Mouse (Mus musculus): ENCODE data around the gene Scarb2. TPM values are rescaled to one million over a fixed set of nuclear protein-coding genes. Genes with fewer than 3 reads are reported as not detected.

The Scarb2 gene
- total RNA-seq, 2 experiments from 2014 or later = 7.9 to 15.9 TPM

DNA sequence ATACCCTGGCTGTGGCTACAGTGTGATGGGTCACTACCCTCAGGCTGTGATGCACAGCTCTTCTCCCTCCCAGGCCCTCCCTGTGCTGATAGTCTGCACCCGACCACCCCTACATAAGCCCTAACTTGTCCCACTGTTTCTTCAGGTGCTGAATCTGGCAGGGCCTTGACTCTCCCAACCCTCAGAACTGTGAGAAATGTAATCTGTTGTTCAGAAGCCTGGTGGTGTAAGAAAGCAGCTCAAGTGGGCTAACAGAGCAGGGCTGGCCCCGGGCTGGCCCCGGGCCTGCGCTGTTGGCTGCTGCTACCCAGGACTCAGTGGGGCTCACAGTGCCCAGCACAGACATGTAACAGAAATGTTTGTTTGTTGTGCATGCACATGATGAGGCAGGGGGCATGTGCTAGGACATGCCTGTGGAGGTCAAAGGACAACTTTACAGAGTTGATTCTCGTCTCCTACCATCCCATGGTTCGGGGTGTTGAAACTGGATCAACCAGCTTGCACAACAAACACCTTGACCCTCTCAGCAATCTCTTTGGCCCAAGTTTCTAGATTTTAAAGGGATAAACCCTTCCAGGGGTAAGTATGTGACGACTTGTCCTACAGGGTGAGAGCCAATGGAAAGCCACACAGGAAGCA is 10.7 kb downstream of the Scarb2 start:
- no peak for ATAC-seq (replicated peaks; ENCODE audit: low FRiP score, poor library complexity, severe bottlenecking)

DNA sequence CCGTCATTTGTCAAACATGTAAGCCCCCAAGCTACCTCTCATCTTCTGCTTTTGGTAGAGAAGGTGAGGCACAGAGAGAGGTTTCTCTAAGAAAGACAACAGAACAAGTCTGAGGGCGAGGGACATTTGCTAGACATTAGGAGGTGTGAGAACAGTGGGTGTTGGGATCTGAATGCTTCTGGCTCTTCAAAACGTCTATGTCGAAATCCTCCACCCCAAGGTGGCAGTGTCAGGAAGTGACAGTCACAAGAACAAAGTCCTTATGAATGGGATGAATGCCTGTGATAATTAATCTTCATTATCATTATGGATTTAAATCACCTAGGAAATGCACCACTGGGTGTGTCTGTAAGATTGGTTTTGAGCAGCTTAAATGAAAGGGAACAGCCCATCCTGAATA is 11.3 kb downstream of the Scarb2 start:
- ATAC-seq (replicated peaks; ENCODE audit: low FRiP score, poor library complexity, severe bottlenecking) = no peak

DNA sequence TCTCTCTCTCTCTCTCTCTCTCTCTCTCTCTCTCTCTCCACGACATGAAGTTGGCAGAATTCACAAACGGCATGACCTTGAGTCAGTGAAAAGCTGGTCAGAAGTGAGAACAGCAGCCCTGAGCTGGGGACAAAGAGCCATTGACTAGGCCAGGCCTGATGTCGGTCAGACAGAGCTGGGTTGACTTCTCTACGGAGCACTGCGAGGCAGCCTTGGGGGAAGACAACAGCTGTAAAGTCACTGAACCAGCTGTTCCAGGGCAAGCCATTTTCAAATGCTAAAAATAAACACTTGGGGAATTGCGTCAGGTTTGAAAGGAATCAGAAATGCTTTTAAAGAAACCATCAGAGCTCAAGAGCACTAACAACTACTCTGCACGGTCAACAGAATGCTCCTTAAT is 13.2 kb downstream of the Scarb2 start:
- no peak for ATAC-seq (replicated peaks; ENCODE audit: low FRiP score, poor library complexity, severe bottlenecking)

DNA sequence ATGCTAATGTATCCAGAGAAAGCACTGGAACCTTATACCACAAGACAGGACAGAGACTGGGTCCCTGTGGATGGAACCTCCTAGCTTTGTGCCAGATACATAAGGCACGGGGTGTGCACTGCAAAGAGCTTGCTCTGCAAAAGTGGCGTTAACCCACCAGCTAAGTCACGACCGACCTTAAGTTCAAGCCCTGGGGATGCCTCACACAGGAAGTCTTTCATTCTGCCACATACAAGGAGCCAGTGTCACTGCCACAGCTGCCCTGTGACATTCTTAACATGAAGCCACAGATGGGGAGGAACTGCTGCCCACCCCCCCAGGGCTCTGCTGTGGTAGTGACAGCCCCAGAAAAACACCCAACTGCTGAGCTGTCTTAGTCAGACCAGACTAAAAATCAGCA is 15.9 kb downstream of the Scarb2 start:
- no peak for ATAC-seq (replicated peaks; ENCODE audit: low FRiP score, poor library complexity, severe bottlenecking)

DNA sequence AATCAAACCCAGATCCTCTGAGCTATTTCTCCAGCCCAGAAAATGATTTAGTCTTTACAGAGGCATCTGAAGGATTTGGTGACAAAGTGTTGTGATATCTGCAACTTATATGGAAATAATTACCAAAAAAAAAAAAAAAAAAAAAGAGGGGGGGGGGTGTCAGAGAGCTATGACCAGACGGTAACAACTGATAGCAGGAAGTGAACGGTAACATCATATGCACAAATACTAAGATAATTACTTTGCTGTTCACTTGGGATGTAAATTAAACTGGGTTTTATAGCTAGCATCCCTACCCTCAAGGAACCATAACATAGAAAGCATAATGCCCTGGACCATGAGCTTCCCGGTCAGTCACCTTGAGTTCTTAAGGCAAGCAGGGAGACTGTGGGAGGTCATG is 16.3 kb downstream of the Scarb2 start:
- no peak for ATAC-seq (replicated peaks; ENCODE audit: low FRiP score, poor library complexity, severe bottlenecking)

DNA sequence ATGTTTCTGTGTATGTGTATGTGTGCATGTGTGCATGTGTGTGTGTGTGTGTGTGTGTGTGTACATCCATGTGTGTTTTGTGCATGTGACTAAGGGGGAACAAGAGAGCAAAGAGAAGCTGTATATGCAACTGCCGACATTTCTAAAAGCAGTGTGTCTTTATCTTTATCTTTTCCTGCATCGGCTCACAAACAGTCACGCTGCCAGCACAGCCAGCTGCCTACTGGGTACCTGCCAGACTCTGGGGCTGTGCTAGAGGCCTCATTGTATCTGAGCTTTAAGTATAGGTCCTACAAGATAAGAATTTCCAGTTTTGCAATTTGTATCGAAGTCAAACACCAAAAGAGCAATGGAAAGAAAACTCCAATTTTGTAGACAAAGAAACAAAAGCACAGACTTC is 17.1 kb downstream of the Scarb2 start:
- no peak for ATAC-seq (replicated peaks; ENCODE audit: low FRiP score, poor library complexity, severe bottlenecking)

DNA sequence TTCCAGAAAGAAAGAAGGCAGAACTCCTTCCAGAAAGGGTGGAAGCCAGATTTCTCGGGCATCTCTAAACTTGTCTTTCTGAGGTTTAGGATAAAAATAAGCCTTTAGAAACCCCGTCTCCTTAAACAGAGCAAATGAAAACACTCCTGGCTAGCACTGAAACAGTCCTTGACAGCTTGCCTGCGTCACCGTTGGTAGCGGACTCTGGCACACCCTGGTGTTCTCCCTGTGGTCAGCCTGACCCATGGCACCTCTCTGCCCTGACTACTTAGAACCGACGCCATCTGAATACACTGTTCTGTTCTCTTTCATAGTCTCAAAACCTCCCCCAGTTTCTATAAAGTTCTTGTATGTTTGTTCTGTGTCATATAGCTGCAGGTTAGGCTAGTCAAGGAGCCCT is 17.7 kb downstream of the Scarb2 start:
- ATAC-seq (replicated peaks; ENCODE audit: low FRiP score, poor library complexity, severe bottlenecking) = no peak

DNA sequence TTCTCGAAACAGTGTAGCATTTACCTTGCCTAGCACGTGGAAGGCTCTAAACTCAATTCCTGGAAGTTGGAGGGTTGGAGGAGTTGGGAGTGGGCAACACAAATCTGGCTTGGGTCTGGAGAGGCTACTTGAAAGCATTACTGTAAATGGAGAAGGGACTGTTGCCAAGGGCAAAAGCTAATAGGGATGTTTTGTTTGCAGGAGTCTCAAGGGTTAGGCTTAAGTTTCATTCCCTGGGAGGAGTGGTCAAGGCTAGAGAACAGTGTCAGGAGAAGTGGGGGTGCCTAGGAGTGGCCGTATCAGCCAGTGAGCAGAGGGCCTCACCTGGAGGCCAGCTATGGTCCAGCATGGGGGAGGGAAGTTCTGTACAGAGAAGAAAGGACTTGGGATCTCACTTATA is 18.2 kb downstream of the Scarb2 start:
- no peak for ATAC-seq (replicated peaks; ENCODE audit: low FRiP score, poor library complexity, severe bottlenecking)

DNA sequence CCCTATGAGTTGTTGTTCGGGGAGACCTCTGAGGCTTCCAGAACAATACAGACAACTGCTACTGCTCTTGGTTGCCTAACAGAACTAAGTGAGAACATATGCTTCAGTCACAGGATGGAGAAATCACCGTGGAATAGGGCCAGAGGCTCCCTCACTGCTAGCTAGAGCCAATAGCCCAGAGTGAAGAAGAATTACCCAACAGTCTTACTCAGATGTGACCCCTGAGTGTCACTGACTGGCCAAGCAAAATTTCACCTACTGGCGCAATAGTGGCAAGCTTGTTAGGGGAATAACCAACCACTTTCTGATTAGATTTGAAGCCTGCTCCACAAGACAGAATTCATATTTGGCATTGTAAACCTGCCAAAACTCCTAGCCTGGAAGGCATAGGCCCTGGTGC is 19.9 kb downstream of the Scarb2 start:
- ATAC-seq (replicated peaks; ENCODE audit: low FRiP score, poor library complexity, severe bottlenecking) = no peak

DNA sequence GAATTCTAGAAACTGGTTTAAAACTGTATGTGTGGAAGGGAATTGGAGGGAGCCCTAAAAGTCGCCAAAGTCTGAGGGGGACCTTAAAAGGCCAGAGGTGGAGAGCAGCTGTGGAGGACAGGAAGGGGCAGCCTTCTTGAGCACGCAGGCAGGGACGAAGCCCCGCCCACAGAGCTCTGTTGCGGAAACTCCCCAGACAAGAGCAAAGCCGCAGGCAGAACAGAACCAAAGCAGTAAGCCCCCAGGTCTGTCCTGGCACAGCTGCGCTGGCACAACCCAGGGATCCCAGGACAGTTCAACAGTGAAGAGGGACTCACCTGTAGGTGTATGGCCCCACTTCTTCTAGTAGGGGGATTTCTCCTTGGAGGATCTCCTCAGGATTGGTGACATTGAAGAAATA is 21.8 kb downstream of the Scarb2 start:
- no peak; the same call in 1 of the 2 replicates for ATAC-seq (replicated peaks; ENCODE audit: low FRiP score, poor library complexity, severe bottlenecking)

DNA sequence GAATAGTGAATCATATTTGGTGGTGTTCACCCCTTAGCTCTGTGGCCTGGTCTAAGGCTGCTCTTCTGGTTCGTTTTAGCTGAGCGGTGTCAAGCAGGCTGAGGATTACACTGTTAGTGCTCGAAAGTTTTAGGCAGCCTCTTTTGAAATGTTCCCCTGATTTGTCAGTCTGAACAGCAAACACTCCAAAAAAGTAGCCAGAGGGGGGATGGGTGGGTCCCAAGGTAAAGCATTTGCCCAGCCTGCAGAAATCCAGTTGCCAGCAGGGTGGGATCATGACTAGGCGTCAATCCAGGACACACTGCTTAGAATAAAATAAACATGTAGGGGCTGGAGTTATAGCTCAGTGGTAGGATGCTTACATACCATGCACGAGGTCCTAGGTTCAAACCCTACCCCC is 33.8 kb downstream of the Scarb2 start:
- ATAC-seq (replicated peaks; ENCODE audit: low FRiP score, poor library complexity, severe bottlenecking) = no peak

DNA sequence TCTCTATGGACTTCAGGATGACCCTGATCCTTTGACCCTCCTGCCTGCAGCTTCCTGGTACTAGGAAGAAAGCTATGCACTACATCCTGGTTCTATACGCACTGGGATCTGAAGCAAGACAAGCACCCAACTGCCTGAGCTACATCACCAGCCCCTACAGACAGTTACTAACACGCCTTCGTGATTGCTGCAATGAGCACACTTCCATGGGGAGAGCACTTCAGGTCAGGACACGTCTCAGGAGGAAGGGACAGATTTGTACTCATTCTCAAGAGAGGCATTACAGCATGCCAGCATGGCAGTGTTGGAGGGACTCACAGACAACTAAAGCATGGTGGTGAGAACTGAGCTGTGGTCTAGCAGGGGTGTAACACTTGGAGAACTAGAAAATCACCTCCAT is 35.1 kb downstream of the Scarb2 start:
- no peak for ATAC-seq (replicated peaks; ENCODE audit: low FRiP score, poor library complexity, severe bottlenecking)

DNA sequence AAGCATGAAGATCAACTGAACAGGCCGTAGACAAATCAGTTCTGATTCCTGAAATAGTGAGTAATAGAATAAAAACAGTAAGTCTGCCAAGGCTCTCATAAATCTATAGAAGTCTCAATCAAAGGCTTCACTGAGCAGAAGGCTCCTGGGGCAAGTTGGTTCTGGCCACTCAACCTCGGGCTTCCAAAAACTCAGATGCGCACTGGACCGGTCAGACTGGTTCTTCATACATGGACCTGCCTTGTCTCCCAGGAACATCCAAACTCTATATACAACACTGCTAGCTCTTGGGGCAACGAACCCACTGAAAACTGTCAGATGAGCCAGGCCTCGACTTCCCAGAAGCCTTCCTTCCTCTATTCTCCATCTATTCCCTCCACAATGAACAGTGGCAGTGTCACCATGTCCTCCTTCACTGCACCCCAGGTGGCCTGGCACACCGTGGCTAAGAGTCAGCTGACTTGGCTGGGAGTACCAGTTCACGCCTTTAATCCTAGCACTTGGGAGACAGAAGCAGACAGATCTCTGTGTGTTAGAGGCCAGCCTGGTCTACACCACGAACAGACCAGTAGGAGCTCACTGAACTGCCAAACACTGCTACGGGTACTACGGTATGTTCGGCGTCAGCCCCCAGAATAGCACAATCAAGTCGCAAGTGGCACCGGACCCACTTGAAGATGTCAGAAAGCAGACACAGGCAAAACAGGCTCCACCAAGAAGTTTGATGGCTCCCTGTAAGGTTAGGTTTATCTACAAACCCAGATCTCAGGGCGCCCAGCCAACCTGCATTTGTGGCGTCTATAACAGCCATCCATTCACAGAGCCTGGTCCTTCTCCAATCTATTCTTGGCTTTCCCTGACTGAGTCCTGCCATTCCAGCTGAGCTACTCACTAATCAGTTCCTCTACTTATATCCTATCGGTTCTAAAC is 37.2 kb downstream of the Scarb2 start:
- ATAC-seq (replicated peaks; ENCODE audit: low FRiP score, poor library complexity, severe bottlenecking) = 0 out of 2 replicates have a peak, but pooled peaks have one; percentile 22

DNA sequence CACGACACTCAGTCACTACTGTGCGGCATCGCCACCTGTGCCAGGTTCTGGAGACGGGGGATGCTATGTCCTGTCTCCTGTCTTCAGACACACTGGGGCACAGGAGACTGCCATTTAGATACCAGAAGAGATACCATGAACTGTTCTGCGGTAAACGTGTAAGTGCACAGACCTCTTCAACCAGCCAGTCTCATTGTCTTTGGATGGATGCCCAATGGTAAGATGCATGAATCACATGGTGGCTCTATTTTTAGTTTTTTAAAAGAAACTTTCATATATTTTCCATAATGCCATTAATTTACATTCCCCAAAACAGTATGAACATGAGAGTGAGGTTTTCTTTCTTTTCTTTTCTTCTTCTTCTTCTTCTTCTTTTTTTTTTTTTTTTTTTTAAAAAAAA is 38.4 kb downstream of the Scarb2 start:
- ATAC-seq (replicated peaks; ENCODE audit: low FRiP score, poor library complexity, severe bottlenecking) = no peak

DNA sequence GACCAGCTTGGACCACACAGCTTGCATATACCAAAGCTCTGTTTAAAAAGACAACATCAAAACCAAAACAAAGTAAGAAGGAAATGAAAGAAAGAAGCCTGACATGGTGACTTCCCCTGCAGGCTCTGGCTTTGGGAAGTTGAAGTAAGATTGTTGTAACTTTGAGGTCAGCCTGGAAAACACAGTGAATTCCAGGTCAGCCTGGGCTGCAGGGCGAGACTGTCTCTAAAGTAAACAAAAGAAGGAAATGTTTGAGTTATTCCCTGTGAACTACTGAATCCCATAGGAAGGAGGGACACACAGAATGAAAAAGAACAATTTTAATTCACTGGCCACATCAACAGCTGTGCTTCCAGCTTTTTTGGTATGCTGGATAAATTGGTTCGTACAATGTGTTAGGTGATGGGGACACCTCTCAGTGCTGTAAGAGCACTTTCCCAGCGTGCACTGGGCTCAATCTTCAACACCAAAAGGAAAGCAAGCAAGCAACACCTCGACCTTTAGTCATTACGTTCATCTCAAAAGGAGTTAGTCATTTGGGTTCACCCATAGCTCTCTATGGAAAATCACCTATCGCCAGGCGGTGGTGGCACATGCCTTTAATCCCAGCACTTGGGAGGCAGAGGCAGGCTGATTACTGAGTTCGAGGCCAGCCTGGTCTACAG is 39.4 kb downstream of the Scarb2 start:
- ATAC-seq (replicated peaks; ENCODE audit: low FRiP score, poor library complexity, severe bottlenecking) = no peak

DNA sequence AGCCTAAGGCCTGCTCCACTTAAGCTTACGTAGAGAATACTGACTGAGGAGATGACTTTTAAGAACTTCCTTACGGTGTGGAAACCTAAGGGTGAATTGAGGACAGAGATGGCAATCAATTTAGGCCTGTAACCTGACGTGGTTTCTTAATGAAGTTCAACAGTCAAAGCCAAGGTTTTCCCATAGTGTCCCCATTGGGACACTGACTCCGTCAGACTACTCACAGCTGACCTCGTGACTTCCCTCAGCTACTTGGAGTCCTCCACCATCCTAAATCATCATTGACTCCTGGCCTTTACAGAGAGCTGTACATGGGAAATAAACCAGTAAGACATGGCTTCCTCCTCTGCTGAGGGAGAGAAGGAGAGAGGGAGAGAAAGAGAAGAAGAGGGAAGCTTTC is 41.1 kb downstream of the Scarb2 start:
- no peak for ATAC-seq (replicated peaks; ENCODE audit: low FRiP score, poor library complexity, severe bottlenecking)

DNA sequence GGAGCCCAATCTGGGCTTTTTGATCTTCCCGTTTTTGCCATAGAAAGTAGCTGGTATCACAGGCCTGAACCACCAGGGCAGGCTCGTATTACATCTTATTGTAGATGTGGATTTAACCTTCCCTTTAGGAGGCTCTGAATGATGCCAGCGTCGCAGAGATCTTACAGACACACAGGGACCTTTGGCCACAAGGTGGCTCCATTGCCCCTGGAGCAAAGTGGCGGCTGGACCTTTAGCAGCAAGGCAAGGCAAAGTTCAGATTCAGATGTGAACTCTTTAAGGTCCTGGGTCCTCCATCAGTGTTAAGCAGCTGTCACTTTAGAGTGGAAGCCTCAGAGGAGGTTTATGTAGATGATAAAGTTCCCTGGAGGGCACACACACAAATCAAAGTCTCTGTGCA is 45.3 kb downstream of the Scarb2 start:
- ATAC-seq (replicated peaks; ENCODE audit: low FRiP score, poor library complexity, severe bottlenecking) = no peak

DNA sequence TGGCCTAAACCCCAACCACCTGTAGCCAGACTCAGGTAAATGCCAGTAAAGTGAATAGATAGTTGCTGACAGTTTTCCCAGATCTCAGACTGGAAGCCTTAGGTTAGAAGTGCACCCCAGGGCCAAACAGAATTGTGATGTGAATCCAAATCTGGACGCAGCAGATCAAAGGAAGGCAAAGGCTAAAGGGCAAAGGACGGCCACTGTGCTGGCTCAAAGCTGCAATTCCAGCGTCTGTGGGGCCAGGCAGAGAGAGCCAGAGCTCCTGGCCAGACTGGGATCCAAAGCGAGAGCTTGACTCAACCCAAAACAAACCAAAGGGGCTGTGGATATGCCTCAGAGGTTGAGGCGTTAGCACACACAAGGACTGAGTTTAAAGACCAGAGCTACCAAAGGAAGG is 47.9 kb downstream of the Scarb2 start:
- ATAC-seq (replicated peaks; ENCODE audit: low FRiP score, poor library complexity, severe bottlenecking) = no peak

DNA sequence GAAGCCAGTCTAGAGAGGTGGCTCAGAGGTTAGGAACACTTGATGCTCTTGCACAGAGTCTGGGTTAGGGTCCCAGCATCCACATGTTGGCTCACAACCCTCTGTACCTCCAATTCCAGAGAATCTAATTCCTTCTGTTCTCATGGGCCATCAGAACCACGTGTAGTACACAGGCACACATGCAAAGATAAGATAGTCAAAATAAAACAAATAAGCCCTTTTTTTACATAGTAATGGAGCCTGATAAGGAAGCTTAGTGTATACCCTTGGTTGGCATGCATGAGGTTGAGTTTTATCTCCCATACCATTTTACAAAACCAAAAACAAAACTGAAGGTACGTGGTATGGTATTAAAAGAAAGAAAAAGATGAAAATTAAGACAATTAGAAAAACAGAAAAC is 49.2 kb downstream of the Scarb2 start:
- ATAC-seq (replicated peaks; ENCODE audit: low FRiP score, poor library complexity, severe bottlenecking) = no peak

DNA sequence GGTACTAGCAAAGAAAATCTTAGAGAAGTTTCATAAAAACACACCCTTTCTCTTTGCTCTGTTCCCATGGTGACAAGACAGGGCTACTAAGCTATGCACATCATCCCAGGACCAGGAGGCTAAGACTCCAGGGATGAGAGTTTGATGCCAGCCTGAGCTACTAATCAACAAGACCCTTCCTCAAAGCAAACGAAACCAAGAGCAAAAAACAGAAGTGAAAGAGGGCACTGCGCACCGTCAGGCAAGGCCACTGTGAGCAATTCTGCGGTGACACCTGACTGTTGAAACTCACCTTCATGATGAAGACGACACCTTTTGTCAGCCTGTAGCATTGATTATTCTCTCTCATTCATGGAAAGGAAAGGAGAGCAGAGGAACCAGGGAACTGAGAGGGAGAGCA is 53.8 kb downstream of the Scarb2 start:
- no peak for ATAC-seq (replicated peaks; ENCODE audit: low FRiP score, poor library complexity, severe bottlenecking)

DNA sequence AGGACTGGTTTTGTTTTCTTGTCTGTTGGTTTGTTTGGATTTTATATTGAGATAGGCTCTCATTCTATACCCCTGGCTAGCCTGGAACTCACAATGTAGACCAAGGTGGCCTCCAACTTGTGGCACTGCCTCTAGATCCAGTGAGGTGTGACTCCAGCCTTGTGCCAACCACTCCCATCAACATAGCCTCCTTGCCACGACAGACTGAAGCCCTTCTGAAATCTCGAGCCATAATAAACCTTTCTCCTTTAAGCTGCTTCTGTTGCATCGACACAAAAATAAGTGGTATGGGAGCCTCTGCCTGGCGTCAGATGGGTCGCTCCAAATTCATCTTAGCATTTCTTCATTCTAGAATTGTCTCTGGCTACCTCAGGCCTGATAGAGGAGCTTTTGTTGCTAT is 59.9 kb downstream of the Scarb2 start:
- ATAC-seq (replicated peaks; ENCODE audit: low FRiP score, poor library complexity, severe bottlenecking) = no peak

All from erythroblast, adult 5-6 weeks (primary cell).